Mouse (Mus musculus) large intestine, adult 2 months (tissue): ENCODE data around the gene Polr1e. TPM values are rescaled to one million over a fixed set of nuclear protein-coding genes. Genes with fewer than 3 reads are reported as not detected.
A peak's percentile ranks its signal among the peaks of the same experiment; 100 is the strongest.
"Not testable (repeated sequence)": the region's sequence is repeated elsewhere in the genome, so short reads cannot be mapped to it uniquely, and the experiment has no call there.

Experiments used
- DNase-seq: peaks from one replicate; pipeline ENCODE4 v3.0.0-alpha.2; 2012; ENCODE audit warnings: low read depth, low spot score
- WGBS: fragments of 180-500 bp; shearing (Covaris S2); methylation state at CpG from one replicate; pipeline ENCODE4 v1.1.7; 2018; 5-methylcytosine and 5-hydroxymethylcytosine counted together
- polyA plus RNA-seq: library from polyadenylated mRNA; depleted of rRNA; stranded (reverse); fragments of >200 nt; gene quantifications from 2 replicates; pipeline ENCODE4 v1.2.3, GENCODE M21; 2012

The Polr1e gene
- polyA plus RNA-seq, 1 experiment, result 5.2 TPM

- WGBS, result 72% methylated on average over 3 of the region's 3 CpGs
Measured at GRCm38 (mm10) chr4:44998071-44998470, 20.3 kb upstream of the Polr1e start.

DNA sequence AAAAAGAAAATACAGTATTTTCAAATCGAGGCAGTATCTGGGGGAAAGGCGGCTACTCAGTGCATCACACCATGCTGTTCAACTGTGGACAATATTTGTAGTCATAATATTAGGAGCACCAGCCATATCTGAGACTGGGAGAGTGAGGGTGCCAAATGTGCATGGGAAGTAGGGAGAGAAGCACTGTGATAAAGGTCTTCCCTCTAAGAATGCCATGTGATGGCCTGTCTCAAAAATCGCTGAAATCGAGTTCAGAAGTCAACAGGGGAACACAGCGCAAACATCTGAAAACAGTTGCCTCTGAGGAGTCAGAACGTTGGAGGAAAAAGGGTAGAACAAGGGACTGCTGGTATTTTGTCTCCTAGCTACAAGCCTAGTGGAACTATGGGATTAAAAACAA lies 18.4 kb upstream of the Polr1e start:
- DNase-seq, result no peak
- 88% methylated on average over 6 of the region's 6 CpGs for WGBS

More at GRCm38 (mm10) chr4:44998071-44998470, 20.3 kb upstream of the Polr1e start:
- DNase-seq, result no peak

- 85% methylated on average over 3 of the region's 3 CpGs for WGBS
- DNase-seq, result no peak
Measured at GRCm38 (mm10) chr4:45005452-45005851, 12.9 kb upstream of the Polr1e start.

DNA sequence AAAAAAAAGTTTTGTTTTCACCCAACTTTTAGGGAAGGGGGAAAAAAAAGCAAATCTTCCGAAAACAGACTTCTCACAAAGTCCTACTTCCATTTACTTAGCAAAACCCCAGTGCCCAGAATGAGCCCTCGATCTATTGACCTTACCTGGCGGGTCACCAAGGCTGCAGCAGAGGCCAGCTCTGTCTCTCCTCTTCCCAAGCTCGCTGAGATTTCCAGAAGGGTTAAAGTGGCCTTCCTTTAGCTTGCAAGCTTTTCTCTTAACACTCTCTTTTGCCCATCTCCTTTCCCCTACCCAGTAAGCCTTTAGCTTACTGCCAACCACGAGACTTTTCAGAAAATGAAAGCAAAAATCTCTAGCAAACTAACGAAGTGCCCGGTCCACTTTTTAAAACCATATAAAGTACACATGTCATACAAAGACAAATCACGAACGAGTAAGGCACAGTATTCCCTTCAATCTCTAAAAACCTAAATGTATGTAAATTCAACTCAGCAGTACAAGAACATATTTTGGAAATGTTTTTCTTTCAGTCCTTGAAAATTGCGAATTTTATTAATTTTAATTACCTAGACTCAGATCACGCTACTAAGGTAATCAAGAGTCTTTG lies 7.5 kb upstream of the Polr1e start:
- 3% methylated on average over 11 of the region's 11 CpGs for WGBS
- DNase-seq, result no peak

GRCm38 (mm10) chr4:45011581-45012104 lies 6.7 kb upstream of the Polr1e start:
- WGBS, result under 1% methylated on average over 31 of the region's 31 CpGs
- DNase-seq, result peak; percentile 47

DNA sequence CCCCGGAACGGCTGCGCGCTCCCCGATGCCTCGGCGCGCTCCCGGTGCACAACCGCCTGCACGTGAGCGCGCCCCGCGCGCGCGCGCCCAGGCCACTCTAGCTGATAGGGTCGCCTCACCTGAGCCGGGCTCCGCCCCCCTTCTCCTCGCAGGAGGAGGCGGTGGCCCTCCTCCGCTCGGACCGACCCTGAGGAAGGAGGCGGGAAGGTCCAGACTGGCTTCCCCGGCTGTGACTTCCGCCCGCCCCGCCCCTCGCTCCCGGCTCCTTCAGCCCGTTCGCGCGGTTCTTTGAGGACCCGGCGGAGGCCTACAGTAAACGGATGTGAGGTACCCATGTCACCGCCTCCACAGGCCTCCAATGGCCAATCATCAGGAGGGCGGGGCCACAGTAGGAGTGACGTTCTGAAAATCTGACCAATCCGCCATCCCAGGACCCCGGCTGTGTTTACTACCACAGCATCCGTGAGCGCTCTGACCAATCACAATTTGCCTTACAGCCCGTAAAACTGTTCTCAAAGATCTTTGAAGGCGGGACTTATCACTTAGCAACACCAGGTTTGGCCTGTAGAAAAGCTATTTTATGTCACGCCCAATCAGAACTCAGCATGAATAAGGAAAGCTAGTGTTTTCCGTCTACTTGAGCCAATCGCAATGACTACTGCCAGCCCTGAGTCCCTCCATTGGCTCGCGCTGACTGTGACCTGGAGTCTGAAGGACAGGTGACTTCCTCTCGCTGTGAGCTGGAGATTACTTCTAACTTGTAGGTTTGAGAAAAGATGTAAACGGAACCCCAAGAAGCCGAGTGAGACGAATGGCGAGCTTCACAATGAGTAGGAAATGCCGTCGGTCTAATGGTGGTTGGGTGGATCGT lies 6.0 kb upstream of the Polr1e start, which contains the start of gene Zbtb5:
Zbtb5 (minus strand) TSS at position 308 of the 871 bp plus-strand sequence.
- WGBS, result under 1% methylated on average over 63 of the region's 63 CpGs
- DNase-seq, result peak; percentile 100

DNA sequence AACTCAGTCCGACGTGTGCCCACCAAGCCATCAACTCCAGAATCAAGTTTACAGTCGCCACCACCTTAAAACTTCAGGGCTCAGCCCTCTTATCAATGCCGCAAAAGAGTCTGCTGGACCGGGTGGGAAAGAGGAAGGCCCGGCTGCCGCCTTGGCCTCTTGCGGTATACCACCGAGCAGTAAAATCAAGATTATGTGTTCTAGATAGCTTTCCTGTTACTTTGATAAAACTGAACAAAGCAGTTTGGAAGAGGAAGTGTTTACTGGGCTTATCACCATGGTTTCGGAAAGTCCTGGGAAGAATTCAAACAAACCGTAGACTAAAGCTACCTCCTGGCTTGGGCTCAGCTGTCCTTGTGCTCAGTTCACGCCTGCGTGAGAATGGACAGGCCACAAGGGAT lies 5.4 kb upstream of the Polr1e start:
- DNase-seq, result no peak
- WGBS, result under 1% methylated on average over 13 of the region's 13 CpGs

DNA sequence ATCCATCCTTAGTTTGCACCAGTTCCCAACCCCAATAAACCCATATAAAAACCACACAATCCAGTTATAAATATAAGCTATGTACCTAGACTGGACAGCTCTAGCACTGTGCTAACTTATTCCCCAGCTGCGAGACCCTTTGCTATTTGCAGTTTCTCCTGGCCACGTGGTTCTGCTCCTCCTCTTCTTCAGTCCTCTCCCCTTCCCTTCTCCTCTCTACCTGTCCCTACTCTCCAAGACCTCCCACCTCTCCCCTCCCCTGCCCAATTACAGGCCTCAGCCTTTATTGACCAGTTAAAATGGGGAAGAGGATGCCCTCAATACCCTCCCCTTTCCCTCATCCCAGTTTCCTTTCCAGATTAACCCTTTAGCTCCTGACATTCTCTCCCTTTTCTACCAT lies 4.8 kb upstream of the Polr1e start:
- no peak for DNase-seq
- WGBS, result 1% methylated on average over 2 of the region's 2 CpGs

DNA sequence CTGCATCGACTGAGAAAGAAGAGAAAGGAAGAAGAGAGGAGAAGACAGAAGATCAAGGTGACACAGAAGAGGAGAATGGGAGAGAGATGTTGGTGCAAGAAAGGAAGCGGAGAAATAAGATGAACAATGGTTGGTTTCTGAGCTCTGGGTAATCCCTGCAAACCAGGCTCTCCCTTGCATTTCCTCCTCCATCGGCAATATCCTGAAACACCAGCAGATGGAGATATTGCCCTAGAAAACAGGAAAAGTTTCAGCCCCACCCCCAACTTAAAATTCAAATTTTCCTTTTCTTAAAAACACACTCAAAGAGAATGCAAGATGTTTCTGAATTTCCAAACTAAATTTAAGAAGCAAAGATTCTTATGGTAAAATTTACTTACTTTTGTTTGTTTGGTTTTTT lies 2.8 kb upstream of the Polr1e start:
- 10% methylated on average over 3 of the region's 3 CpGs for WGBS
- peak; percentile 46 for DNase-seq

DNA sequence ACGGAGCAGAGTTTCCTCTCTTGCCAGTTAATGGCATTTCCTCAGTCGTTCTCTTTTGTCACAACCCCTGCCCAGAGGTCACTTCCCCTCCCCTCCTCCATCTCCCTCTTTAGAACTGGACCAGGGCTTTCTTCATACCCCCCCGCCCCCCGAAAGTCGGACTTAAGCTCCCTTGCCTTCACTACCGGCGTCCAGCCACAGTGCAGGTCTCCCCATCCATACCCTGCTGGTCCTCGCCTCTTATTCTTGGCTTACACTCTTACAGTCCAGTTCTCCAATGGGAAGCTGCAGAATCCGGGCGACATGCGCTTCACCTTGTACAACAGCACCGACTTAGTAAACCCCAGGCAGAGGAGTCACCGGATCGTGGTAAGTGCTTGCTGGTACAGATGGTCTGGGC lies 626 bp downstream of the Polr1e start:
- 2% methylated on average over 14 of the region's 14 CpGs for WGBS
- no peak for DNase-seq

DNA sequence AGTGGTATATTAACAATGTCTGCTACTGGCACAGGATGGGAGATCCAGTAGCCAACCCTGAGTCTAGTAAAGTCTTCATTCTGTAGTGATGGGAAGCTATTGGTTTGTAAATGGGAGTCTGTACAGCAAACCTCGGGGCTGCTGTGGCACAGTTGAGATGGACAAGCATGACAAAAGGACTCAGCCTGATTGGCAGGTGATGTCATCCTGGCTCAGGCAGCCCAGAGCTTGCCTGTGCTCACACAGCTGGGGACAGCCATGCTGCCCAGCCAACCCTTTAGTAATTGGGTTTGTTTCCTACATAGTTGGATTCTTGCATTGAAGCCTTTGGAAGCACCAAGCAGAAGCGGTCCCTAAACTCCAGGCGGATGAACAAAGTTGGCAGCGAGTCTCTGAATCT lies 8.1 kb downstream of the Polr1e start:
- WGBS, result 93% methylated on average over 4 of the region's 4 CpGs
- no peak for DNase-seq

DNA sequence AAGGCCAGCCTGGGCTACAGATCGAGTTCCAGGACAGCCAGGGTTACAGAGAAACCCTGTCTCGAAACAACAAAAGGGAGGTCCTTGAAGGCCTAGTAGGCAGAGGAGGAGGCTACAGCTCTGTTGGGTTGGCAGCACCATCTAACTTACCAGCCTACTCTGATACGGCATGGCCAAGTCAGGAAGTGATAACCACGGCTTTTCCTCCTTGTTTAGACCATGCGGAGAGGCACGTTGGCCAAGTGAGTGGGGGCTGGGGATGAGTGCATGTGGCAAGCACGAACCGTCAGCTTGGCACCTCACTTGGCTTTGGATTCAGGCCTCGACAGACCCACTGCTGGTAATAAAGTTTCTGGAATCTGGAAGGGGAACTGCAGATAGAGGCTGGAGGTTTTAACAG lies 14.2 kb downstream of the Polr1e start:
- no peak for DNase-seq
- WGBS, result 86% methylated on average over 9 of the region's 9 CpGs

- DNase-seq, result no peak
- WGBS, result 38% methylated on average over 16 of the region's 16 CpGs
Measured at GRCm38 (mm10) chr4:45034693-45035628, 16.6 kb downstream of the Polr1e start.

- DNase-seq, result no peak
- WGBS, result 92% methylated on average over 10 of the region's 10 CpGs
Measured at GRCm38 (mm10) chr4:45036048-45036447, 17.7 kb downstream of the Polr1e start.

GRCm38 (mm10) chr4:45036571-45036970 lies 18.2 kb downstream of the Polr1e start:
- WGBS, result 84% methylated on average over 5 of the region's 5 CpGs
- DNase-seq, result no peak

DNA sequence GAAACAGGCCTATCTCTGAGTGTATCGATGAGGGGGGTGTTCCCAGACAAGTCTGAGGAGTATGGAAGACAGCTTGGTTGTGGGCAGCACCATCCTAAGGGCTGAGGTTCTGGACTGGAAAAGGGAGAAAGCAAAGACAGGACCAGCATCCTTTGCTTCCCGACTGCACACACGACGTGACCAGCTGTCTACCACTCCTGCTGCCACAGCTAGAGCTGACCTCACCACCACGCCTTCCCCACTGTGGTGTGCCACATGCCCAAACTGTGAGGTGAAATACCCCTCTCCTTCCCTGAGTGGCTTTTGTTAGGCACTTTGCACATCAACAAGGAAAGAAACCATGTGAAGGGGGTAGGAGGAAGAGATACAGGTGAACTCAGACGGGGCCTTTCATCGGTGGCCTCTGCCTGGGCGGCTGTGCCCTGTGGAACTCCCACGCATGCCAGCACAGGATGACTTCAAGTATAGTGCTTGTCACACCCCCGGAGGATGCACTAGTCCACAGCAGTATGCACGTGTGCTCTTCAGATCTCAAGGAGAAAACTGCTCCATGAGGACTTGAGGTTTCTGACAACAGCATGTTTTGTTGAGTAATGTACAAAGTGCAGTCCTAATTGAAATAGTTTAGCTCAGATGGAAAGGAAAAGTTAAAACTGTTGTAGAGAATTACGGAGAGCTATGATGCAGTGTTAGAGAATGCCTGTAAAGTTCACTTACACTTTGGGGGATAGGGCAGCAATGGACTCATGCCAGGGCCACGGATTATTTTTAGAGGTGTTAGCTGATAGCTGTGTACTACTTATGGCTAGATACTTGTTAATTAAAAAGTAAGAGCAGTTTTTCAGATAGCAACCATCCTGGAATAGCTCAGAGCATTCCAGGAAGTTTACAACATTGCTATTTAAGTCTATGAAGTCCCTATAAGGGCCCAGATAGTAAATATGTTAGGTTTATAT lies 19.4 kb downstream of the Polr1e start:
- 90% methylated on average over 13 of the region's 13 CpGs for WGBS
- DNase-seq, result no peak

- WGBS, result 70% methylated on average over 8 of the region's 8 CpGs
- not testable (repeated sequence) for DNase-seq
Measured at GRCm38 (mm10) chr4:45038879-45039278, 20.5 kb downstream of the Polr1e start.

GRCm38 (mm10) chr4:45039546-45039945 lies 21.2 kb downstream of the Polr1e start:
- WGBS, result 90% methylated on average over 7 of the region's 7 CpGs
- DNase-seq, result not testable (repeated sequence)

GRCm38 (mm10) chr4:45040795-45041194 lies 22.4 kb downstream of the Polr1e start:
- no peak for DNase-seq
- 30% methylated on average over 7 of the region's 7 CpGs for WGBS
